Mouse (Mus musculus) lung, postnatal 0 days (tissue): ENCODE measurements at regions not wholly inside any gene's neighbourhood (a gene's known extent, or its start where the extent isn't known, plus 50 kb on each side); places are given as distances from the start of the nearest gene placed in this dataset.

Source experiments
- CTCF ChIP-seq: IDR thresholded peaks from 2 replicates; pipeline ENCODE4 v1.5.1; 2016; ENCODE audit warnings: antibody characterized with exemption, mild to moderate bottlenecking
- EP300 ChIP-seq: IDR thresholded peaks from 2 replicates; pipeline ENCODE4 v1.6.1; 2016; ENCODE audit warnings: antibody characterized with exemption, mild to moderate bottlenecking, control low read depth

DNA sequence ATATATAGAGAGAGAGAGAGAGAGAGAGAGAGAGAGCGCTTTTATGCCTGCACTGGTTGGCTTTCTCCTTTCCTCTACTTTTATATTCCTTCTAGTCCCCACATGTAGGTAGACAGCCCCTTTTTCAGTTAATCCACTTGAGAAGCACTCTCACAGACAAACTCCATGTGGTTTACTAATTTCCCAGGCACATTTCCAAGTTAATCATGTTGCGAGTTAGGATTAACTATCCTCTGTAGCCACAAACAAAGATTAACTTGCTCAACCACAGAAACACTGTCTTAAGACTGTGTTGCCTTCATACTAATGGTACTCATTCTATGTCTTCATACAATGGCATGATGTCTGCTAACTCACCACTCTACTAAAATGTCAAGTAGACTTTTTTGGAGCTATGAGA lies 548.0 kb downstream of the Pdcd6ip start:
- TF ChIP-seq CTCF (no peak), EP300 (no peak)
